Mouse (Mus musculus): ENCODE results near the gene Pink1.
"Not testable (repeated sequence)": the region's sequence is repeated elsewhere in the genome, so short reads cannot be mapped to it uniquely, and the experiment has no call there.

The Pink1 gene

GRCm38 (mm10) chr4:138342048-138342447 lies 15.9 kb upstream of the Pink1 start:
- DNase-seq (ENCODE audit: low read depth) = no peak

DNA sequence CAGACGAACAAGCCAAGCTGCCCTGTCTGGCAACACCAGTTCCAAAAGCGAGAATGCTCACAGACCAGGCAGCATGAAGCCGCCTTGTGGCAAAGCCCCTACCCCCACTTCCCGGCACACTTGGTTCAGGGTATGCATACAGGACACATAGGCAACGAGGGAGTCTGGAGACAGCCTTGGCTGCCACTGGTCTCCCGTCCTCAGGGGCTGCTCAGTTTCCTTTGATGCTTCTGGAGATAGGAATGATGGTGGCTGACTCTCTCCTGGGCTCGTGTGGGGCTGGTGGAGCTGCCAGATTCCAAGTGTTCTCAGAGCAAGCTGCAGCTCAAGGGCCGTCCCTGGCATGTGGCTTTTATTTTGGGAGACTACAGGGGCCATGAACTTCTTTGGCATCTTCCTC lies 15.3 kb upstream of the Pink1 start:
- DNase-seq (ENCODE audit: low read depth) = no peak

DNA sequence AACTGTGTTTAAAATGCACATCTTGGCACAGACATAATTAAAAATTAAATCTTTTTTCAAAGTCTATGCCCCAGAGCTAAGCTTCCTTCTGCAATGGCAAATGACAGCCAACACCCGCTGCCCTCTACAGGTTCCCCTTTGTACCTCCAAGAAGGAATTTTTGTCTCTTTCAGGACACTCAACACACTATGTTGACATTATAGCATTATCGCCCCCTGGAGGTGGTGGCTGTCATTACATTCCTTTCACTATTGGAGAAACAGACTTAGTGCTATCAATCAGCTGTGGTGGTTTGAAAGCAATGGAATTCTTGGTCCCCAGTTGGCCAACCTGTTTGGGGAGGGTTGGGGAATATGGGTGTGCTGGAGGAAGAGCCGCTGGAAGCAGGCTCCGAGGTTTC lies 13.9 kb upstream of the Pink1 start:
- no peak for DNase-seq (ENCODE audit: low read depth)

- DNase-seq (ENCODE audit: low read depth) = no peak
These were observed 11.2 kb upstream of the Pink1 start for GRCm38 (mm10) chr4:138337341-138337740.

GRCm38 (mm10) chr4:138336876-138337275 lies 10.8 kb upstream of the Pink1 start:
- DNase-seq (ENCODE audit: low read depth) = no peak

- DNase-seq (ENCODE audit: low read depth) = no peak
These were observed 9.5 kb upstream of the Pink1 start for GRCm38 (mm10) chr4:138335648-138336047.

DNA sequence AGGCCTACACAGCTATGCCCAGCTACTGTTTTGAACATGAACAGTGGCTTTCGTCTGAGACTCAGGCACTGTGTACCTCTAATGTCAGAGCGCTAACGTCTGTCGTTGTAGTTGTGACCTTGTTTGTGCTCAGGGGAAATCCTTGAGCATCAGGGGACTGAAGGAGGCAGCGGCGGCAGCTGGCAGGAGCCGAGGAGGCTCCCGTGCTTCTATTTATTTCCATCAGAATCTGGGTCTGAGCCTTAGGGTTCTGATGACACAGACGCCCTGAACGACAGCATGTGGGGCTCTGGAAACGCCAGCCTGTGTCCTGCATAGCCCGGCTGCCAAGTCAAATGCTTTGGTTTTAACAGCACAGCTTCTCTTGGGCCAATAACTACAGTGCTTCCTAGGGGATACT lies 8.9 kb upstream of the Pink1 start:
- no peak for DNase-seq (ENCODE audit: low read depth)

GRCm38 (mm10) chr4:138333135-138333534 lies 7.0 kb upstream of the Pink1 start:
- DNase-seq (ENCODE audit: low read depth) = no peak

DNA sequence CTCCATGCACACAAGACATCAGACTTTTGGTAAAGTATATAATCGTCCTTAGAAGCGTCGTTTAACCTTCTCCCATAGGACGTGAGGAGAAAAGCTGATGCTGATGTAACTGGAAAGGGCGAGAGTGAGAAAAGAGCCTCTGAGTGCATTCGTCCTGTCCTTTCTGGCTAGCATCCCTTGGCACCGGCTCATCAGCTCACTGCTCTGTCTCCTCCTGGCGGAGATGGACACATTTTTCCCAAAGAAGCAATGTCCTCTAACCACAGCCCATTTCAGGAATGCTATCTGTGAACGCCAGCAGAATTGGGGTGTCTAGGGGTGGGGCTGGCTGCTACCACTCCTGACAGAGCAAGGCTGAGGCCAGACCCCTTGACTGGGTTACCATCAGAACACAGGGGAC lies 5.5 kb upstream of the Pink1 start:
- DNase-seq (ENCODE audit: low read depth) = no peak

- DNase-seq (ENCODE audit: low read depth) = no peak
These were observed 4.2 kb upstream of the Pink1 start for GRCm38 (mm10) chr4:138330264-138330671.

DNA sequence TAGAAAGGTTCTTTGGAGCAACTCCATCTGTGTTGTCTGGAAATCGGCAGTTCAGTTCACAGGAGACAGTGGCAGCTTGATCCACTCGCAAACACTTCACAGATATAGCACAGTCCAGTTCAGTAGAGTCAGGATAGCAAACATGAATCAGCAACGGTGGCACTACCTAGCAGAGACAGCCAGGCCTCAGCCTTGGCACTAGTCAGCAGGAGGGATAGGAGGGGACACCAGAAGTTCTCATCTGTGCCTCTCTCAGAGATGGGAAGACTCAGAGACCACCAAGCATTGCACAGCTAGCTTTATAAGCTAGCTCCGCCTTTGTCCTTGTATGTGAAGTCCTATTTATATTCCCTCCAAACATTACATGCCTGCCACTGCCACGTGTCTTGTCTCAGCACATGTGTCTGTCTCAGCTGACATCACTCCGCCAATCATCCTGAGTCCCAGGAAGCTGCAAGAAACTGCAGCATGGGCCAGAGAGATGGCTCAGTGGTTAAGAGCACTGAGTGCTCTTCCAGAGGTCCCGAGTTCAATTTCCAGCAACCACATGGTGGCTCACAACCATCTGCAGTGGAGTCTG lies 1.9 kb upstream of the Pink1 start:
- no peak for DNase-seq (ENCODE audit: low read depth)

DNA sequence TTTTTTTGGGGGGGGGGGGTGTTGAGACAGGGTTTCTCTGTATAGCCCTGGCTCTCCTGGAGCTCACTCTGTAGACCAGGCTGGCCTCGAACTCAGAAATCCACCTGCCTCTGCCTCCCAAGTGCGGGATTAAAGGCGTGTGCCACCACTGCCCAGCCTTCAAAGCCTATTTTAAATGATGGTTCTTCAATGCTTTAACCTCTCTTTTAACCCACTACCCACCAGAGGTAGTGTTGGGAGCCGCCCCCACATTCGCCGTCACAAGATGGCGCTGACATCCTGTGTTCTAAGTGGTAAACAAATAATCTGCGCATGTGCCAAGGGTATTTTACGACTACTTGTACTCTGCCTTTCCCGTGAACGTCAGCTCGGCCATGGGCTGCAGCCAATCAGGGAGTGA lies 1.0 kb upstream of the Pink1 start:
- DNase-seq (ENCODE audit: low read depth) = not testable (repeated sequence)

DNA sequence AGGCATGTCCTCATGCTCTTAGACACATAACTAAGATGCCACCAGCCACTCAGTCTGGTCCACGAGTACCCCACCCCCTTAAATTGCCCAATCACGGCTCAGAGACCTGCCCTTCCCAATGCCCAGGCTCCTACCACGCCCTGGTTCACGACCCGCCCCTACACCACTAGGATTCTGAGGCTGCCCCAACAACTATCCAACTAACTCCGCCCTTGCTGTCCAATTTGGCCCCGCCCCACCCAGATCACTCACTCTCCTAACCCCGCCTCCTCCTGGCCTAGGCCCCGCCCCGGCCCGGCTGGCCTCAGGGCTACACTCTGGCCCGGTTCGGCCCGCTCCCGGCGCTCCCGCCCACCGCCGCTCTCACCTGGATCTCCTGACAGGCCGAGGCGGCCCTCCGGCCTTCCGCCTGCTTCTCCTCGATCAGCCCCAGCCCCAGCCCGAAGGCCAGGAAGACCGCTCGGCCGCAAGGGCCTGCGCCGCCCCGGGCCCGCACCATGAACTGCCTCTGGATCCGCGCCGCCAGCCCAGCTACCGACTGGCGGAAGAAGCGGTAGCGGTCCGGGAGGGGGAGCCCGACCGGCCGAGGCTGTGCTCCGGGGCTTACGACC lies 536 bp downstream of the Pink1 start:
- peak; percentile 76 for DNase-seq (ENCODE audit: low read depth)

GRCm38 (mm10) chr4:138324451-138324850 lies 1.7 kb downstream of the Pink1 start:
- DNase-seq (ENCODE audit: low read depth) = no peak

GRCm38 (mm10) chr4:138323753-138324152 lies 2.4 kb downstream of the Pink1 start:
- DNase-seq (ENCODE audit: low read depth) = no peak

DNA sequence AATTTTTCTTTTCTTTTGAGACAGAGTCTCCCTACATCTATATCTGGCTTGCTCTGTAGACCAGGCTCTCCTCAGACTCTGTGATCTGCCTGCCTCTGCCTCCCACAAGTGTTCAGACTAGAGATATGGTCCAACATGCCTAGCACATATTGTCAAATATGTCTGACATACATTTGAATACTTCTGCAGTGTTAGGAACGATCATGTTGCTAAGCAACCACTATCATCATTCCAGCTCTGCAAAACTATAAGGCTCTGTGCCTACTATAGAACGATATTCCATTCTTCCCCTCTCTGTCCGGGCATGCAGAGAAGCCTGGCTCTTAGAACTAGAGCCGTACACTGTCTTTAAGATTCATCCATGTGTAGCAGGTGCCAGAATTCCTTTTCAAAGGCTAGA lies 3.4 kb downstream of the Pink1 start:
- no peak for DNase-seq (ENCODE audit: low read depth)

DNA sequence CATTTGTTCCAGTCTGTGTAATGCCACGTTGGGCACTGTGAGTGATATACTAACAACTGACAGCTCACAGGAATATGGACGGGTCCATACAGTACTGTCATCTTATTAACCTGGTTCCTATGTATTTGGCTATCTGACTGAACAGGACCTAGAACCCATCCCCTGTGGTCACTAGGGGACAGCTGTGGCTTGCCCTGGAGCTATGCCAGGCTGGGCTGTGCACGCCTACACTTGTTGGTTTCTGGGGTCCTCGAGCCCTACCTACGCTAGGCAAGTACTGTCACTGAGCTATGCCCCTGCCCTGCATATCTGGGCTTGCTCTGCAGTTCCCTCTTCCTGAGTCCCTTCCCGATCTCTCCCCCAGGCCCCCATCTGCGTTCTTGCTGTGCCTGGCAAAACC lies 4.6 kb downstream of the Pink1 start:
- DNase-seq (ENCODE audit: low read depth) = no peak

GRCm38 (mm10) chr4:138320711-138321110 lies 5.4 kb downstream of the Pink1 start:
- DNase-seq (ENCODE audit: low read depth) = no peak

DNA sequence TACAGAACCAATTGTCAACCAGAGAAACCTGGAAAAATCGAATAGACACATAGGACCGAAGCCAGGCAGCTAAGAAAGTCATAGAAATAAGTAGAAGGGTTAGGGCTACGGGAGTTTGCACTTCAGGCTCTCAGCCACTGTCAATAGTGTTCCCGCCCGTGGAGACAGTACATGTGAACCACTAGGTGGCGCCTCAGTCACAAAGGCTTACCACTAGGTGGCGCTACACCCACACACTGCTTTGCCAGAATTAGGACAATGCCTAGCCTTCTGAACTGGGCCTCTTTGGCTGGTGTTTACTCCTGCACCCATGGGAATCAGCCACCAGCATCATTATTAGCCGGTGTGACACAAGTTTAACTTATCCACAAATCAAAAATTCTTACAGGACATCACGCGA lies 6.6 kb downstream of the Pink1 start:
- peak; percentile 69 for DNase-seq (ENCODE audit: low read depth)

- DNase-seq (ENCODE audit: low read depth) = no peak
These were observed 7.4 kb downstream of the Pink1 start for GRCm38 (mm10) chr4:138318509-138319266.

GRCm38 (mm10) chr4:138316369-138316768 lies 9.7 kb downstream of the Pink1 start:
- no peak for DNase-seq (ENCODE audit: low read depth)

- DNase-seq (ENCODE audit: low read depth) = no peak
These were observed 10.3 kb downstream of the Pink1 start for GRCm38 (mm10) chr4:138315781-138316180.

- DNase-seq (ENCODE audit: low read depth) = no peak
These were observed 12.3 kb downstream of the Pink1 start for GRCm38 (mm10) chr4:138313795-138314194.

- DNase-seq (ENCODE audit: low read depth) = no peak
These were observed 13.1 kb downstream of the Pink1 start for GRCm38 (mm10) chr4:138313021-138313420.
